Mouse (Mus musculus) limb, embryonic 15.5 days (tissue): ENCODE data around the gene Kcna2. TPM values are rescaled to one million over a fixed set of nuclear protein-coding genes. Genes with fewer than 3 reads are reported as not detected.

ENCODE experiments used
- ATAC-seq: fragments of 200-750 bp; cut with Nextera tagmentation; 2 replicates; pipeline ENCODE4 v1.8.0; 2017; ENCODE audit warnings: low read depth, moderate TSS enrichment; ENCODE audit not compliant: insufficient number of reproducible peaks, low FRiP score, low TSS enrichment
- H3K27ac ChIP-seq: fragments of 300-500 bp; sonication (generic); 2 replicates; pipeline ENCODE4 v1.5.1; 2015; ENCODE audit warnings: moderate library complexity, mild to moderate bottlenecking, inconsistent platforms
- H3K27me3 ChIP-seq: fragments of 300-500 bp; sonication (generic); 2 replicates; pipeline ENCODE4 v1.6.1; 2015; ENCODE audit warnings: inconsistent platforms
- H3K36me3 ChIP-seq: fragments of 300-500 bp; sonication (generic); 2 replicates; pipeline ENCODE4 v1.6.1; 2015; ENCODE audit warnings: inconsistent platforms
- H3K4me1 ChIP-seq: fragments of 300-500 bp; sonication (generic); 2 replicates; pipeline ENCODE4 v1.6.1; 2015; ENCODE audit warnings: inconsistent platforms
- H3K4me2 ChIP-seq: fragments of 300-500 bp; sonication (generic); 2 replicates; pipeline ENCODE4 v1.6.1; 2015; ENCODE audit warnings: mild to moderate bottlenecking, inconsistent platforms
- H3K4me3 ChIP-seq: fragments of 300-500 bp; sonication (generic); 2 replicates; pipeline ENCODE4 v1.5.1; 2015; ENCODE audit warnings: mild to moderate bottlenecking, inconsistent platforms
- H3K9ac ChIP-seq: fragments of 300-500 bp; sonication (generic); 2 replicates; pipeline ENCODE4 v1.6.1; 2015; ENCODE audit warnings: inconsistent platforms
- H3K9me3 ChIP-seq: fragments of 300-500 bp; sonication (generic); 2 replicates; pipeline ENCODE4 v1.6.1; 2016; ENCODE audit warnings: inconsistent platforms
- WGBS: fragments of 180-500 bp; shearing (Covaris S2); methylation state at CpG from one replicate; pipeline ENCODE4 v1.1.7; 2015; 5-methylcytosine and 5-hydroxymethylcytosine counted together
- polyA plus RNA-seq: library from polyadenylated mRNA; unstranded; fragments of >200 nt; fragmentation: Nextera tagmentation; extraction: Ambion mirVana; gene quantifications from 2 replicates; pipeline ENCODE4 v1.2.1, GENCODE M21; 2015

Gene Kcna2
- polyA plus RNA-seq, 1 experiment from 2014 or later = 0.22 TPM

- Histone ChIP-seq H3K9ac (no peak overlapping the region), H3K4me3 (no peak overlapping the region), H3K27ac (no peak overlapping the region), H3K4me2 (no peak overlapping the region), H3K9me3 (no peaks in the 10 kb centered on the region), H3K27me3 (no peaks in the 10 kb centered on the region), H3K36me3 (no peaks in the 10 kb centered on the region), H3K4me1 (no peaks in the 10 kb centered on the region)
- no peak for ATAC-seq
- 75% methylated on average over 3 of the region's 3 CpGs for WGBS
These were observed 16.4 kb upstream of the Kcna2 start for GRCm38 (mm10) chr3:107084586-107084985.

GRCm38 (mm10) chr3:107087410-107087809, 13.5 kb upstream of the Kcna2 start:
- Histone ChIP-seq H3K27ac (no peak overlapping the region), H3K27me3 (no peaks in the 10 kb centered on the region), H3K36me3 (no peaks in the 10 kb centered on the region), H3K4me2 (no peak overlapping the region), H3K9me3 (no peaks in the 10 kb centered on the region), H3K4me1 (no peaks in the 10 kb centered on the region), H3K4me3 (no peak overlapping the region), H3K9ac (no peak overlapping the region)
- ATAC-seq = no peak
- 86% methylated on average over 4 of the region's 4 CpGs for WGBS

DNA sequence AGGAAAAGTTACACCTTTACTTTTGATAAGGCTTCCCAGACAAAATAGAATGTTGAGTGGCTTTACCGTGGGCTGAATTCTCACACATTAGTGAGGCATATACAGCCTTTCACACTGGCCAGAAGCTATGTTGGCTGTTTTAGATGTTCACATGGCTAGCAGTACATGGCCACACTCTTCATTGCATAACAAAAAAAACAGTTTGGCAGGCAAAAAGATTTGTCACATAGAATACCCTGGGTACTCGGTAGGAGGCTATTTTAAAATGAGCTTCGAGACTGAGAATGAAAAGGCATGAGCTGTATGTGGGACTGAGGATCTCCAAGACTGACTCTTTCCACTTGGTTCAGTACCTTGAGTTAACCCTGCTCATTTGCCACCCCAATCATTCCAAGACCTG, 12.1 kb upstream of the Kcna2 start:
- ATAC-seq = no peak

GRCm38 (mm10) chr3:107089475-107089874, 11.5 kb upstream of the Kcna2 start:
- Histone ChIP-seq H3K4me2 (no peak overlapping the region), H3K4me1 (no peaks in the 10 kb centered on the region), H3K36me3 (no peaks in the 10 kb centered on the region), H3K9ac (no peak overlapping the region), H3K27ac (no peak overlapping the region), H3K27me3 (no peaks in the 10 kb centered on the region), H3K9me3 (no peaks in the 10 kb centered on the region), H3K4me3 (no peak overlapping the region)
- no peak for ATAC-seq
- 53% methylated on average over 3 of the region's 3 CpGs for WGBS

More for the DNA sequence above, 12.1 kb upstream of the Kcna2 start:
- Histone ChIP-seq H3K4me1 (no peaks in the 10 kb centered on the region), H3K36me3 (no peaks in the 10 kb centered on the region), H3K4me3 (no peak overlapping the region), H3K27me3 (no peaks in the 10 kb centered on the region), H3K9me3 (no peaks in the 10 kb centered on the region), H3K27ac (no peak overlapping the region), H3K9ac (no peak overlapping the region), H3K4me2 (no peak overlapping the region)
- WGBS = 81% methylated on average over 3 of the region's 3 CpGs

- Histone ChIP-seq H3K36me3 (no peaks in the 10 kb centered on the region), H3K27me3 (no peaks in the 10 kb centered on the region), H3K27ac (no peak overlapping the region), H3K4me1 (no peaks in the 10 kb centered on the region), H3K9ac (no peak overlapping the region), H3K4me2 (no peak overlapping the region), H3K4me3 (no peak overlapping the region), H3K9me3 (no peaks in the 10 kb centered on the region)
- 56% methylated on average over 7 of the region's 7 CpGs for WGBS
- ATAC-seq = no peak
These were observed 10.9 kb upstream of the Kcna2 start for GRCm38 (mm10) chr3:107090001-107090400.

DNA sequence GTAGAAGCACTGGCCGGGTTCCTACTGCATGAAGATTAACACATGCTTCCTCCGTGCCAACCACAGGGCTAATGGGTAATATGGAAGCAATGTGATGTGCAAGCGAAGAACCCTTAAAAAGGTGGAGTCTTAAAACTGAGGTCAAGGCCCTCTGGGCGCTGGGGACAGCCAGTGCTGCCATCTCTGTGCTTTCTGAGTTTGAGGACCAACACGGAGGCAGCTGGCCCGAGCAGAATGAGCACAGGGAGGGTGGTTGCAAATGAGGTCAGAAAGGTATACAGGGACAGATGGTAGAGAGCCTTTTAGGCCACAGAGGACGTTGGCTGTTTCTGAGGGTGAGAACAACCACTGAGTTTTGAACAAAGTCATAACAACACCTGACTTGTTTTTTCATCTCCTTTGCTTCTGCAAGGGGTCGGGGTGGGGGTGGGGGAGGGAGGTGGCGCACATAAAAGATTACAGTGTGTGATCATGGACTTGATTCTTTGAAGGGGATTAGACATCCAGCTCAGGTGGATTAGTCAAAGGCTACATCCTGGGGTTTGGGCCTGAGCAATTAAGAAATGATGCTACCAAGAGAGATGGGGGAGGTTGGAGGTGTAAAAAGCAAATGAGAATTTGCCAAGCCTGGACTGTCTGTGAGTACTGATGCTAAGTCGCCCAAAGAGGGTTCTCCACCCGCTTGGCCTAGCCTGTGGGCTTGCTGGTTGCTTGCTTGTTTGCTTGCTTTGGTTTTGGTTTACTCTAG, 10.4 kb upstream of the Kcna2 start:
- no peak for ATAC-seq
- 65% methylated on average over 11 of the region's 11 CpGs for WGBS
- no peak overlapping the region for H3K27ac ChIP-seq

DNA sequence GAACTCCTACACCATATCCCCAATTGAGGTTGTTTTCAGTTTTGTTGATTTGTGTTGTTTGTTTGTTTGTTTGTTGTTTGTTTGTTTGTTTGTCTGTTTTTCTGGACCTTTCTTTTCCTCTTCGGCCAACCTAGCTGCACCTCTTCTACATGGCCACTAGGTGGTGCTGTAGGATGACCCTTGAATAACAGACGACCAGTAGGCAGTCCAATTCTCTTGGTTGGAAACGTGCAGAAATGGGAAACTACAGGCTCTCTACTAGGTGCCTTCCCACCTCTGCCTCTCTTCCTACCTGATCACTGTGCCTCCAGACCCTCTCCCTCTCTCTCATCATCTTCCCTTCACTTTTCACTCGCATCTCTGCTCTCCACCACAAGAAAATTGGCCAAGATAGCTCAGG, 6.9 kb upstream of the Kcna2 start:
- Histone ChIP-seq H3K4me1 (no peaks in the 10 kb centered on the region), H3K36me3 (no peaks in the 10 kb centered on the region), H3K4me3 (no peak overlapping the region), H3K27me3 (peaks cover 23% of the 10 kb centered on the region), H3K4me2 (no peak overlapping the region), H3K9me3 (no peaks in the 10 kb centered on the region), H3K9ac (no peak overlapping the region), H3K27ac (no peak overlapping the region)
- no peak for ATAC-seq
- WGBS = 5% methylated on average over 4 of the region's 4 CpGs

More for the DNA sequence above, 10.4 kb upstream of the Kcna2 start:
- no peak overlapping the region for H3K4me2 ChIP-seq
- H3K4me1 ChIP-seq = no peaks in the 10 kb centered on the region
- H3K27me3 ChIP-seq = no peaks in the 10 kb centered on the region
- H3K9ac ChIP-seq = no peak overlapping the region
- no peak overlapping the region for H3K4me3 ChIP-seq
- no peaks in the 10 kb centered on the region for H3K36me3 ChIP-seq
- H3K9me3 ChIP-seq = no peaks in the 10 kb centered on the region

- no peaks in the 10 kb centered on the region for H3K36me3 ChIP-seq
- no peaks in the 10 kb centered on the region for H3K9me3 ChIP-seq
- no peak overlapping the region for H3K4me3 ChIP-seq
- H3K4me2 ChIP-seq = no peak overlapping the region
- H3K27me3 ChIP-seq = peaks cover 46% of the 10 kb centered on the region
- no peak overlapping the region for H3K27ac ChIP-seq
- ATAC-seq = no peak
- WGBS = 76% methylated on average over 3 of the region's 3 CpGs
- H3K9ac ChIP-seq = no peak overlapping the region
- H3K4me1 ChIP-seq = peaks cover 8% of the 10 kb centered on the region
These were observed 4.6 kb upstream of the Kcna2 start for GRCm38 (mm10) chr3:107096269-107096731.

DNA sequence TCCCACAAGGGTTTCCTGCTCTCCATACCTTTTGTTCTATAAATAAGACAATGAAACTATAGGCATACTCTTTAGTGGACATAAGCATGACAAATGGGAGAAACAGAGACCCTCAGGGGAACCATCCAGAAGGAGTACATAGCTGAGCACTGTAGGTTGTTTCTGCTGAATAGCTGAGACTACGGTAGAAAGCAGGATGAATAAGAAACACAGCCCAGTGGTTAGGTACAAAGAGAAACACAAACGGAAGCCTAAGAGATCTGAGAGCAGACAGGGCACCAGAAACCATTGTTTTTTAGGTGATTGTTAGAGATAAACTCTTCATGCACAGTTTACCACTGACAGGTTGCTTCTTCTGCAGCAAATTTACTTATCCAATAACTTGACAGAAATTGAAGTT, 1.1 kb upstream of the Kcna2 start:
- no peaks in the 10 kb centered on the region for H3K36me3 ChIP-seq
- H3K27ac ChIP-seq = no peak overlapping the region
- H3K4me3 ChIP-seq = no peak overlapping the region
- H3K9ac ChIP-seq = no peak overlapping the region
- H3K27me3 ChIP-seq = peaks cover 81% of the 10 kb centered on the region
- ATAC-seq = no peak
- H3K4me1 ChIP-seq = peaks cover 19% of the 10 kb centered on the region
- 64% methylated on average over 2 of the region's 2 CpGs for WGBS
- no peaks in the 10 kb centered on the region for H3K9me3 ChIP-seq
- no peak overlapping the region for H3K4me2 ChIP-seq

DNA sequence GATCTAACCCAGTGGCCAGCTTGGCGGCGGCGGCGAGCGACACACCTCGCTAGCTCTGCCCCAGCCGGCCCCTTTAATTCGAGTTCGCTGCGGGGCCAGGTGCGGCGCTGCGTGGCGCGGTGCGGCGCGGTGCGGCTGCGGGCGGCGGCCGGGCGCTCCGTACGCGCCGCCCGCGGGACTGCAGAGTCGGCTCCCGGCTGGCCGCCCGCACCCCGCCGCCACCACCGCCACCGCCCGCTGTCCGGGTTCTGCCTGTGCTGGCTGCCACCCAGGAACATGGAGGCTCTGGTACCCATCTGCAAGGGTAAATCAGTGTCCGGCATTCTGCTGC, 475 bp downstream of the Kcna2 start:
- Histone ChIP-seq H3K4me2 (peak overlapping the region; percentile 97), H3K4me1 (peaks cover 19% of the 10 kb centered on the region), H3K9me3 (no peaks in the 10 kb centered on the region), H3K27me3 (peaks cover 87% of the 10 kb centered on the region), H3K36me3 (no peaks in the 10 kb centered on the region), H3K27ac (no peak overlapping the region), H3K9ac (peak overlapping the region; percentile 39; the same call in 1 of the 2 replicates), H3K4me3 (peak overlapping the region; percentile 50)
- no peak for ATAC-seq
- WGBS = under 1% methylated on average over 40 of the region's 41 CpGs

- H3K9me3 ChIP-seq = no peaks in the 10 kb centered on the region
- 0 out of 2 replicates have a peak, but pooled peaks have one; percentile 13 for ATAC-seq
- H3K27ac ChIP-seq = no peak overlapping the region
- WGBS = 0% methylated on average over 53 of the region's 53 CpGs
- H3K4me2 ChIP-seq = peak overlapping the region; percentile 97
- H3K4me1 ChIP-seq = peaks cover 19% of the 10 kb centered on the region
- H3K9ac ChIP-seq = peak overlapping the region; percentile 39
- H3K36me3 ChIP-seq = no peaks in the 10 kb centered on the region
- peaks cover 81% of the 10 kb centered on the region for H3K27me3 ChIP-seq
- H3K4me3 ChIP-seq = peak overlapping the region; percentile 50
These were observed 1.1 kb downstream of the Kcna2 start for GRCm38 (mm10) chr3:107101787-107102651.

GRCm38 (mm10) chr3:107103041-107103440, 2.1 kb downstream of the Kcna2 start:
- H3K4me1 ChIP-seq = peaks cover 19% of the 10 kb centered on the region
- H3K4me3 ChIP-seq = no peak overlapping the region
- H3K36me3 ChIP-seq = no peaks in the 10 kb centered on the region
- H3K4me2 ChIP-seq = peak overlapping the region; percentile 97; the same call in 1 of the 2 replicates
- no peak overlapping the region for H3K9ac ChIP-seq
- H3K27me3 ChIP-seq = peaks cover 77% of the 10 kb centered on the region
- 70% methylated on average over 7 of the region's 7 CpGs for WGBS
- no peak for ATAC-seq
- H3K27ac ChIP-seq = no peak overlapping the region
- no peaks in the 10 kb centered on the region for H3K9me3 ChIP-seq
